In the genomic region with DNA sequence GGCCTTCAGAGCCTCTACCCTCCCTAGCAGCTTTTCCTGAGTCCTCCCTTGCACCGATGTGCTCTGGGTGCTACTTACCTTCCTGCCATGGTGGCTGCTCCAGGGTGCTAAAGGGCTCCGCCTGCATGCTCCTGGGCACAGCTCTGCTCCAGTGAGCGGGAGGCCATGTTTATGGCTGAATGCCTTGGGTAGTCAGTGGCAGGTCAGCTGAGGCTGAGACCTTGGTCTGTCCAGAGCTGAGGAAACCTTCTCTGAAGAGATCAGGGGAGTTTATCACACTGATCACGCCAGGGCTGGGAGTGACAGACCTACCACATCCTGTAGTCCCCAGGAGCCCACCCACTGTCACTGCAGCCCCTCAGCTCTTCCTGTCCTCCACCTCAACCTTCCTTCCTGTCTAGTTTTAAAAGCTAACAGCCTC, we compare ENCODE assay signal across 8 mouse cellular contexts. TPM values are rescaled to one million over a fixed set of nuclear protein-coding genes. Genes with fewer than 3 reads are reported as not detected.
A peak's percentile ranks its signal among the peaks of the same experiment; 100 is the strongest.
DNase-seq lines count a peak whose midpoint lies in the region; ATAC-seq and TF ChIP-seq lines count a peak whose summit lies in the region.

A gene (minus strand): TSS at position 382 of the 421 bp plus-strand sequence.

- H3K27me3 ChIP-seq in heart, embryonic 10.5 days (ENCODE audit: insufficient read depth, poor library complexity, severe bottlenecking), result no peaks in the 10 kb centered on the region
- H3K27me3 ChIP-seq in E14TG2a.4 (ENCODE audit: insufficient read depth, low read length), result no peaks in the 10 kb centered on the region
- H3K27me3 ChIP-seq in cerebellum, adult 2 months (ENCODE audit: control insufficient read depth, insufficient read depth, low read length), result no peaks in the 10 kb centered on the region

- DNase-seq in heart, embryonic 10.5 days (ENCODE audit: low spot score), result no peak
- no peak for DNase-seq in heart, adult 8-10 months (ENCODE audit: low spot score)
- DNase-seq in kidney, adult 9 months, result peak; percentile 25
- no peak for DNase-seq in cerebellum, postnatal 36 days
- DNase-seq in cerebellum, adult 2 months, result no peak
- DNase-seq in c-Kit-positive CD71-positive TER-119-positive erythroid progenitor cells, embryonic 14.5 days (ENCODE audit: low spot score), result no peak

- WGBS in heart, embryonic 10.5 days, result 55% methylated on average over 4 of the region's 4 CpGs
- 78% methylated on average over 4 of the region's 4 CpGs for WGBS in cerebellum, adult 2 months

- H3K27ac ChIP-seq in heart, embryonic 10.5 days, result peak within 1 kb of the TSS; percentile 33; the same call in 1 of the 2 replicates
- no peak within 1 kb of the TSS for H3K27ac ChIP-seq in cerebellum, adult 2 months (ENCODE audit: insufficient read depth, low read length)

- peaks cover 33% of the 10 kb centered on the region for H3K36me3 ChIP-seq in heart, embryonic 10.5 days
- H3K36me3 ChIP-seq in E14TG2a.4 (ENCODE audit: insufficient read depth, low read length), result peaks cover 42% of the 10 kb centered on the region

- H3K4me3 ChIP-seq in heart, embryonic 10.5 days, result no peak within 1 kb of the TSS
- peak within 1 kb of the TSS; percentile 65 for H3K4me3 ChIP-seq in E14TG2a.4 (replicated peaks; ENCODE audit: low read length)
- no peak within 1 kb of the TSS for H3K4me3 ChIP-seq in cerebellum, adult 2 months (replicated peaks; ENCODE audit: insufficient read depth, low read depth, low read length)

- TF ChIP-seq POLR2A in cerebellum, adult 2 months (IDR thresholded peaks at IDR 0.05; ENCODE audit: borderline replicate concordance, insufficient read depth, low read length), result no peak

- ATAC-seq in megakaryocyte progenitor cell, adult 5-6 weeks (replicated peaks; ENCODE audit: poor library complexity), result peak; percentile 73

- H3K9me3 ChIP-seq in heart, embryonic 10.5 days, result no peaks in the 10 kb centered on the region
- no peaks in the 10 kb centered on the region for H3K9me3 ChIP-seq in E14TG2a.4 (ENCODE audit: low read length)

- H3K4me1 ChIP-seq in heart, embryonic 10.5 days, result peaks cover 21% of the 10 kb centered on the region
- peaks cover 61% of the 10 kb centered on the region for H3K4me1 ChIP-seq in E14TG2a.4 (replicated peaks; ENCODE audit: low read depth, low read length)
- H3K4me1 ChIP-seq in cerebellum, adult 2 months (ENCODE audit: control insufficient read depth, insufficient read depth, low read length), result peaks cover 8% of the 10 kb centered on the region

- TF ChIP-seq CTCF in E14TG2a.4 (conservative IDR thresholded peaks at IDR 0.05; ENCODE audit: low read length), result no peak
- TF ChIP-seq CTCF in cerebellum, adult 2 months (IDR thresholded peaks at IDR 0.05; ENCODE audit: borderline replicate concordance, insufficient read depth, low read depth, low read length), result no peak

RNA-seq across cellular contexts. Expression of the gene that starts here (rescaled TPM):
- 0.91 and 1.1 TPM in 2 replicates for polyA plus RNA-seq in heart, embryonic 10.5 days (2016; fragmentation: Nextera tagmentation; extraction: Ambion mirVana)
- 1 to 10 TPM; 1.2 to 2.0 (median 1.5) TPM for total RNA-seq in heart, adult 8-10 months (2022)
- 0.39 and 1.0 TPM in 2 replicates for total RNA-seq in megakaryocyte progenitor cell, adult 5-6 weeks (2015)
- 0.29 and 1.1 TPM in 2 replicates for total RNA-seq in megakaryocyte progenitor cell, adult 5-6 weeks (2017)
- 2.2 and 2.7 TPM in 2 replicates for polyA plus RNA-seq in cerebellum, adult 2 months (2012; rRNA removed)
